Mouse (Mus musculus) neural tube, embryonic 11.5 days (tissue): Measurements from ENCODE around the gene Jazf1. TPM values are rescaled to one million over a fixed set of nuclear protein-coding genes. Genes with fewer than 3 reads are reported as not detected.

ENCODE experiments used
- ATAC-seq: fragments of 200-750 bp; cut with Nextera tagmentation; 2 replicates; pipeline ENCODE4 v1.8.0; 2017; ENCODE audit warnings: moderate number of reproducible peaks, mild to moderate bottlenecking, moderate TSS enrichment, moderate library complexity; ENCODE audit not compliant: insufficient read depth, low FRiP score, low TSS enrichment
- DNase-seq: peaks from one replicate; pipeline ENCODE4 v3.0.0-alpha.2; 2015; ENCODE audit warnings: low spot score
- H3K27ac ChIP-seq: fragments of 300-500 bp; sonication (generic); 2 replicates; pipeline ENCODE4 v1.5.1; 2014; ENCODE audit warnings: low read depth, mild to moderate bottlenecking, low read length
- H3K27me3 ChIP-seq: fragments of 300-500 bp; sonication (generic); 2 replicates; pipeline ENCODE4 v1.6.1; 2014; ENCODE audit warnings: mild to moderate bottlenecking, low read length, mixed read lengths; ENCODE audit not compliant: control insufficient read depth, insufficient read depth
- H3K36me3 ChIP-seq: fragments of 300-500 bp; sonication (generic); 2 replicates; pipeline ENCODE4 v1.6.1; 2014; ENCODE audit warnings: mild to moderate bottlenecking, low read length, moderate library complexity, mixed read lengths; ENCODE audit not compliant: control insufficient read depth, insufficient read depth
- H3K4me1 ChIP-seq: fragments of 300-500 bp; sonication (generic); 2 replicates; pipeline ENCODE4 v1.6.1; 2014; ENCODE audit warnings: low read length, mixed read lengths; ENCODE audit not compliant: control insufficient read depth, insufficient read depth
- H3K4me2 ChIP-seq: fragments of 300-500 bp; sonication (generic); 2 replicates; pipeline ENCODE4 v1.6.1; 2014; ENCODE audit warnings: low read depth, mild to moderate bottlenecking, moderate library complexity
- H3K4me3 ChIP-seq: fragments of 300-500 bp; sonication (generic); 2 replicates; pipeline ENCODE4 v1.5.1; 2014; ENCODE audit warnings: low read depth, low read length
- H3K9ac ChIP-seq: fragments of 300-500 bp; sonication (generic); 2 replicates; pipeline ENCODE4 v1.6.1; 2014; ENCODE audit warnings: mild to moderate bottlenecking, low read length
- H3K9me3 ChIP-seq: fragments of 300-500 bp; sonication (generic); 2 replicates; pipeline ENCODE4 v1.6.1; 2016; ENCODE audit warnings: low read length; ENCODE audit not compliant: control insufficient read depth
- WGBS: fragments of 180-500 bp; shearing (Covaris S2); extraction: QIAGEN DNeasy Blood & Tissue Kit; methylation state at CpG from one replicate; pipeline ENCODE4 v1.1.7; 2014; 5-methylcytosine and 5-hydroxymethylcytosine counted together
- polyA plus RNA-seq: library from polyadenylated mRNA; unstranded; fragments of >200 nt; fragmentation: Nextera tagmentation; extraction: Ambion mirVana; gene quantifications from 2 replicates; pipeline ENCODE4 v1.2.1, GENCODE M21; 2014

Jazf1 gene
- polyA plus RNA-seq, 1 experiment from 2014 or later: 11.0 TPM

DNA sequence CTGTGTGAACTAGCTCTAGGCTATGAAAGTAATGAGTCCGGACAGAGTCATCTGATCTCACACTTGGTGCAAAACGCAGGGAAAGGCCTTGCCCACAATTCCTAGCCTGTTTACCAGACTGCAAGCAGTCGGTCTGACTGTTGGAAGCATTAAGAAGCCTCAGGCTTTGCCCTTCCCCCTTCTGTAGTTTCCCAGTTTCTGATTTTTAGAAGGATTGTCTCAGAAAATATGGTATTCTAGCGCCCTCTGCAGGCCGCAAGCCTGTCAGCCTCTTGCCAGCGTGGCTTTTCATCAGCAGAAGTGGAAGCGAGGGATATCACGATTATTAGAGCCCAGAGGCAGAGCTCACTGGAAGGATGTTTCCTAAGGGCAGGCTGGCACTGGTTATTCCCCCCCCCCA lies 229.7 kb downstream of the Jazf1 start:
- Histone ChIP-seq H3K27me3 (no peaks in the 10 kb centered on the region), H3K27ac (no peak overlapping the region), H3K9me3 (no peaks in the 10 kb centered on the region), H3K36me3 (no peaks in the 10 kb centered on the region), H3K4me3 (no peak overlapping the region), H3K4me1 (0 out of 2 replicates have a peak, but pooled peaks cover 3% of the 10 kb centered on the region), H3K9ac (no peak overlapping the region), H3K4me2 (no peak overlapping the region)
- WGBS: 3% methylated on average over 8 of the region's 8 CpGs
- no peak for ATAC-seq
- peak; percentile 86 for DNase-seq

DNA sequence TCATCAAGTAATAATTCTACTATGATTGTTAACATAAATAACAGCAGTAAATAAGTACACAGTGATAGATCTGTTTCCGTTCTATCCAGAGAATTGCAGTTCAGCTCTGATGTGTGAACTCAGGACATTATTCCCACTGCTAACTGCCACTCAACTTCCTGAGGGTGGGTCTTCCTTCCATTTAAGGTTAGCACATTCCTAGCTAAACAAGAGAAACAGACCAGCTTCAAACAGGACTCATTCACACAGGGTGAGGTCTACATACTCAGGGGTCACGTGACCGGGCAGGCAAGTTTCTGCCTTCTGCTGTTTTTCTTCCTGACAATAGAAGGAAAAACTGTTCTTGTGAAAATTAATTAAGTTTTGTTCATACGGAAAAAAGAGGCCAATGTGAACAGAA lies 230.6 kb downstream of the Jazf1 start:
- no peak overlapping the region for H3K27ac ChIP-seq
- H3K27me3 ChIP-seq: no peaks in the 10 kb centered on the region
- ATAC-seq: no peak
- 64% methylated on average over 4 of the region's 4 CpGs for WGBS
- no peak overlapping the region for H3K4me3 ChIP-seq
- no peaks in the 10 kb centered on the region for H3K36me3 ChIP-seq
- H3K9ac ChIP-seq: no peak overlapping the region
- no peak overlapping the region for H3K4me2 ChIP-seq
- no peaks in the 10 kb centered on the region for H3K9me3 ChIP-seq
- H3K4me1 ChIP-seq: 0 out of 2 replicates have a peak, but pooled peaks cover 3% of the 10 kb centered on the region
- DNase-seq: no peak

DNA sequence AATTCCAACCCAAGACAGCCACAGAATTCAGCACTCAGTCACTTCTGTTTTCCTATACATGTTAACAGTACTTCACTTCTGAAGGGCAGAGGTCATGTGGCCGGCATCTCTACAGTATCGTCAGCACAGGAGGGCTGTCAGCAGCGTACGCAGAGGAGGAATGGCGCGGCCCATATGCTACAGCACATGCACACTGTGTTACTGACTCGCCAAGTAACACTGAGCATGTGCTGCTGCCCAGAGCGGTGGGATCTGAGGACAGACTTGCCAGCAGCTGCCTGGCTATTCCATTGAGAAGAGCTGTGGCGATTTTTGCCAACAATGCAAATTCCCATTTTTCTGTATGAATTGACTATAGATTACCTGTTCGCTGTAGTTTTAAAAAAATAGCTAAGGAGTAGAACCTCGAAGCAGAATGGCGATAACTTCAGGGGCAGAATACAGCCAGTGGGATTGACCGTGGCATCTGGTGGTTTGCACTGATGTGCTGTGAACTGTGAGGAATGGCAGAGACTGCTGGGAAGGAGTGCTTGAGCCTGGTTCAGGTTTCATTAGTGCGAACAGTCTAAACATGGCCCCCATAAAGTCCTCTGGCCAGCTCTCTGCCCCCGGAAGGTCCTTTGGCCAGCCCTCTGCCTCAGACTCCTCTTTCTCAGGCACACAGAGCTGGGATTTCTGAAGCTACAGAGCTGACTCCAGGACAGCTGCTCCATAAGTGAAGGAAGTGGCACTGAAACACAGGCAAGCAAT lies 232.1 kb downstream of the Jazf1 start:
- WGBS: 66% methylated on average over 15 of the region's 15 CpGs
- Histone ChIP-seq H3K27ac (no peak overlapping the region), H3K4me2 (no peak overlapping the region), H3K9ac (no peak overlapping the region), H3K27me3 (no peaks in the 10 kb centered on the region), H3K4me3 (no peak overlapping the region), H3K4me1 (0 out of 2 replicates have a peak, but pooled peaks cover 3% of the 10 kb centered on the region), H3K36me3 (no peaks in the 10 kb centered on the region), H3K9me3 (no peaks in the 10 kb centered on the region)
- ATAC-seq (no peak), DNase-seq (no peak)

DNA sequence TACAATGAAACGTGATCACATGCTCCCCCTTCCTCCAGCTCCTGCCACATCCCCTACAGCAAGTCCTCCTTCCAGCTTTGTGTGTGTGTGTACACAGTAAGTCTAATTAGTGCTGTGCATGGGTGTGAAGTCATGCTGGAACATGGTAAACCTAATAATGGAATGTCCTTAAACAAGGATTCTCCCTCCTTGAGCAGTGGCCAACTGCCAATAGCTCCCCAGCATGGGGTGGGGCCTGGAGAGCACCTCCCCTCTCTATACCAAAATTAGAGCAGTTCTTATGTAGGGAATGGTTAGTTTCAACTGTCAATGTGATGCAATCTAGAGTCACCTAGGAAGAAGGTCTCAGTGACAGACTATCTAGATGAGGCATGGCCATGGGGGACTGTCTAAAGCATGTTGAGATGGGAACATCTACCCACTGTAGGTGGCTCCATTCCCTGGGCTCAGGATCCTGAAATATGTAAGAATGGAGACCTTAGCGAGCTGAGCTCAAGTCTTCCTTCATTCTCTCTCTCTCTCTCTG lies 240.6 kb downstream of the Jazf1 start:
- no peaks in the 10 kb centered on the region for H3K27me3 ChIP-seq
- no peak for ATAC-seq
- peaks cover 10% of the 10 kb centered on the region for H3K4me1 ChIP-seq
- no peak for DNase-seq
- no peak overlapping the region for H3K4me2 ChIP-seq
- H3K9me3 ChIP-seq: no peaks in the 10 kb centered on the region
- no peak overlapping the region for H3K9ac ChIP-seq
- H3K4me3 ChIP-seq: no peak overlapping the region
- 84% methylated on average over 2 of the region's 2 CpGs for WGBS
- H3K27ac ChIP-seq: no peak overlapping the region
- H3K36me3 ChIP-seq: no peaks in the 10 kb centered on the region

DNA sequence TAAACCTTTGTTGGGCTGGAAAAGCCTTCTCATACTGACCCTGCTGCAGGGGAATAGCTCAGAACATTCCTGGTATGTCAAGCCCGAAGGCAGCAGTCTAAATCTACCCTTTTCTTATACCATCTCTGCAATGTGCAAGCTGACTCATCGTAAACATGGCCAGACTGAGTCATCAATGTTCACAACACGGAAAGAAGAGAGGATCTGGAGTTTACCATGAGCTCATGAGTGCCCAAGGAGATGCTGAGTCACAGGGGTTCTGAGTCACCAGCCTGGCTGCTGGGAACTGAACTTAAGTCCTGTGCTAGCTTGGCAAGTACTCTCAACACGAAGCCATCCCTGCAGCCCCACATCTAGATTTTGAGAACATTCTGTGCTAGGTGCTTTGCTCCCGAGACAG lies 242.9 kb downstream of the Jazf1 start:
- Histone ChIP-seq H3K27me3 (no peaks in the 10 kb centered on the region), H3K9me3 (no peaks in the 10 kb centered on the region), H3K36me3 (no peaks in the 10 kb centered on the region), H3K4me2 (no peak overlapping the region), H3K4me1 (peaks cover 10% of the 10 kb centered on the region), H3K4me3 (no peak overlapping the region), H3K9ac (no peak overlapping the region), H3K27ac (no peak overlapping the region)
- no peak for DNase-seq
- ATAC-seq: no peak
- WGBS: 83% methylated on average over 5 of the region's 5 CpGs

DNA sequence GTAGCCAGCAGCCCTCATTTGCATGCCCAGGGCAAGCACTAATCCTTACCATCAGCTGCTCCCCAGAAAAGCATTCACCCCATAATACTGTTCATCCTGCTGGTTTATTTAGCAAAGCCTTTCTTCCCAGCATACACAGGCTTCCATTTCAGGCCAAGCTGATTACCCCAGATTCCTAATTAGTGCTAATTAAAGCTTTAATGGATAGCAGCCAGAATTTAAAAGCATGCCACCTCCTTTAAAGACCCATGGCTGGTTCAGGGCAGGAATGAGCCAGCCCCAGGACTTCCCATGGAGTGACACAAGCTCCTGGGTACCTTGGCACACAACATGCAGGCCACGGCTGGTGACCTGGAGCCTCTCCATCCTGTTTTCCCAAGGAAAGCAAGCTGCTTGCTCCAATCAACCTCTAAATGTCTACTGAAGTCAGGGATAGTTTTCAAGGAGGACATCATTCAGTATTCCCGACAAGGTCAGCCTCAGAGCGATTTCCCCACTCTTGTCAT lies 243.4 kb downstream of the Jazf1 start:
- WGBS: 72% methylated on average over 3 of the region's 3 CpGs
- no peak for ATAC-seq
- DNase-seq: no peak

DNA sequence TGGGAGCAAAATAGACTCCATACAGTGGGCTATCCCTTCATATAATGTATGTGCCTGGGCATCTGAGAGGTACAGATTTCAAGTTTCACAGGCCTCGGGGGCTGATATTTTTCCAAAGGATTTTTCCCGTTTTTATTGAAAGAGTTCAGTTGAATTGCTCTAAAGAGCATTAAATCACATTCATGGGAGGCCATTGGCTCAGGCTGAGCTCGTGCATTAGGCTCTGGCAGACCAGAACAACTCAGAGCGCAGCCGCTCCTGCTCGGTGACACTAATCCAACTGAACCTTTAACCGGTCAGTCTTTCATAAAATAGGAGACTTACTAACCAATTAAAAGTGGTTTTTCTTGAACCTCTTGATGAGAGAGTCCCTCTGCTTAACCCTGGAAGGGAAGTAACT lies 245.4 kb downstream of the Jazf1 start:
- Histone ChIP-seq H3K36me3 (no peaks in the 10 kb centered on the region), H3K9me3 (no peaks in the 10 kb centered on the region), H3K9ac (no peak overlapping the region), H3K27me3 (no peaks in the 10 kb centered on the region), H3K4me1 (peaks cover 5% of the 10 kb centered on the region; the same call in 1 of the 2 replicates), H3K27ac (no peak overlapping the region), H3K4me3 (no peak overlapping the region), H3K4me2 (no peak overlapping the region)
- ATAC-seq (no peak), DNase-seq (no peak)
- 52% methylated on average over 7 of the region's 7 CpGs for WGBS

More for the DNA sequence above, 243.4 kb downstream of the Jazf1 start:
- Histone ChIP-seq H3K4me3 (no peak overlapping the region), H3K4me2 (no peak overlapping the region), H3K9me3 (no peaks in the 10 kb centered on the region), H3K27ac (no peak overlapping the region), H3K36me3 (no peaks in the 10 kb centered on the region), H3K27me3 (no peaks in the 10 kb centered on the region), H3K4me1 (peaks cover 11% of the 10 kb centered on the region), H3K9ac (no peak overlapping the region)

DNA sequence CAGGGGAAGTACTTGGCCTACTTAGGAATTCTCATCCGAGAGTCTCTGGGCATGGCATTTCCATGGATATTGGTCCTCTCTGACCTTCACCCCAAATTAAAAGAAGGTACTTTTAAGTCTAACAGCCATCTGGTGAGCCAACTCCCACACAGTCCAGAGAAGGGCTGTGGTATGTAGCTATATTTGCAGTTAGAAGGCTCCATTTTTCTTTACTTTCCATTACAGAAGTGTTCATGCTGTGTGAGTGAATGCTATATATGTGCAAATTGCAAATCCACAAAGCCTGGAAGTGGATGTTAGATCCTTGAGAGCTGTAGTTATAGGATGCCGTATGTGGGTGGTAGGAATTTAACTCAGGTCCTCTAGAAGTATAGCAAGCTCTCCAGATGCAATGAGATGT lies 245.8 kb downstream of the Jazf1 start:
- DNase-seq (no peak), ATAC-seq (no peak)
- no peak overlapping the region for H3K4me3 ChIP-seq
- H3K4me1 ChIP-seq: peaks cover 5% of the 10 kb centered on the region; the same call in 1 of the 2 replicates
- 87% methylated on average over 2 of the region's 2 CpGs for WGBS
- H3K9ac ChIP-seq: no peak overlapping the region
- no peak overlapping the region for H3K4me2 ChIP-seq
- H3K27me3 ChIP-seq: no peaks in the 10 kb centered on the region
- H3K9me3 ChIP-seq: no peaks in the 10 kb centered on the region
- H3K27ac ChIP-seq: no peak overlapping the region
- no peaks in the 10 kb centered on the region for H3K36me3 ChIP-seq

DNA sequence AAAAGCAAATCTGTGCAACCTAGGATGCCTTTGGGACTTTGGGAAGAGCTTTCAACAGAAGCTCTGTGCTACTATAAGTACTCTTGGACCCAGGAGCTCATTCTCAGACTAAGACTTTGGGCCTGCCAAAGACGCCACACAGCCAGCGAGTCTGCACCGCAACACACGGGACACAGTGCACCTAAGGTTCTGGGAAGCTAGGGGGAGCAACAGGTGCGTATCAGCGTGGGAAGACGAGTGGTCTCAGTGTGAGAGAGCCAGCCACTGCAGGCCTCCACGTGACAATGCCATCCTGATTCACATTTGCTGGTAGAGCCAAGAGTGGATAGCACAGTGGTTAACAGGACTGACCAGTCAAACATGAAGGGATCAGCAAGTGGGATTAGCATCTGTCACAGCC lies 249.1 kb downstream of the Jazf1 start:
- WGBS: 71% methylated on average over 8 of the region's 8 CpGs
- ATAC-seq (no peak), DNase-seq (no peak)
- no peak overlapping the region for H3K9ac ChIP-seq
- no peaks in the 10 kb centered on the region for H3K9me3 ChIP-seq
- H3K27me3 ChIP-seq: no peaks in the 10 kb centered on the region
- no peak overlapping the region for H3K27ac ChIP-seq
- no peak overlapping the region for H3K4me2 ChIP-seq
- no peaks in the 10 kb centered on the region for H3K36me3 ChIP-seq
- peaks cover 7% of the 10 kb centered on the region; the same call in 1 of the 2 replicates for H3K4me1 ChIP-seq
- H3K4me3 ChIP-seq: no peak overlapping the region
